Mouse (Mus musculus) limb, embryonic 15.5 days (tissue): Measurements from ENCODE around the gene Clpx. TPM values are rescaled to one million over a fixed set of nuclear protein-coding genes. Genes with fewer than 3 reads are reported as not detected.

Experiments used
- polyA plus RNA-seq: library from polyadenylated mRNA; unstranded; fragments of >200 nt; fragmentation: Nextera tagmentation; extraction: Ambion mirVana; gene quantifications from 2 replicates; pipeline ENCODE4 v1.2.1, GENCODE M21; 2015

Gene Clpx
- polyA plus RNA-seq, 1 experiment from 2014 or later: 55.3 TPM

Other genes with a start within 250 kb of the Clpx start
- gene Igdcc4, start 192.8 kb upstream of the Clpx start, polyA plus RNA-seq: 30.3 and 33.2 TPM in 2 replicates
- 0.43 and 0.52 TPM in 2 replicates for gene Igdcc3, start 153.1 kb upstream of the Clpx start, polyA plus RNA-seq
- gene Parp16, start 98.9 kb upstream of the Clpx start, polyA plus RNA-seq: 6.8 and 7.4 TPM in 2 replicates
- 11.0 and 13.8 TPM in 2 replicates for gene Cilp, start 29.1 kb upstream of the Clpx start, polyA plus RNA-seq
- 7.7 and 10.1 TPM in 2 replicates for gene Pdcd7, start 51.8 kb downstream of the Clpx start, polyA plus RNA-seq
- gene Ubap1l, start 66.8 kb downstream of the Clpx start, polyA plus RNA-seq: 0.14 and 0.16 TPM in 2 replicates
- 1.9 TPM in 2 replicates for gene Kbtbd13, start 97.4 kb downstream of the Clpx start, polyA plus RNA-seq
- 8.9 and 9.7 TPM in 2 replicates for gene Rasl12, start 104.2 kb downstream of the Clpx start, polyA plus RNA-seq
- gene Slc51b, start 128.7 kb downstream of the Clpx start, polyA plus RNA-seq: not detected in 2 replicates
- gene Mtfmt, start 141.5 kb downstream of the Clpx start, polyA plus RNA-seq: 19.8 and 21.0 TPM in 2 replicates
- 123 and 165 TPM in 2 replicates for gene Spg21, start 166.7 kb downstream of the Clpx start, polyA plus RNA-seq
- 0.35 and 0.76 TPM in 2 replicates for gene Ankdd1a, start 225.9 kb downstream of the Clpx start, polyA plus RNA-seq